Mouse (Mus musculus) stomach, embryonic 14.5 days (tissue): Measurements from ENCODE around the gene Rbbp8nl. TPM values are rescaled to one million over a fixed set of nuclear protein-coding genes. Genes with fewer than 3 reads are reported as not detected.
"Not testable (repeated sequence)": the region's sequence is repeated elsewhere in the genome, so short reads cannot be mapped to it uniquely, and the experiment has no call there.

ENCODE experiments used
- ATAC-seq: fragments of 200-750 bp; cut with Nextera tagmentation; 2 replicates; pipeline ENCODE4 v1.8.0; 2017; ENCODE audit warnings: low read depth, moderate TSS enrichment; ENCODE audit not compliant: insufficient number of reproducible peaks, insufficient read depth, low FRiP score
- H3K27ac ChIP-seq: fragments of 300-500 bp; sonication (generic); 2 replicates; pipeline ENCODE4 v1.5.1; 2014; ENCODE audit warnings: mild to moderate bottlenecking, low read length, moderate library complexity, mixed read lengths
- H3K27me3 ChIP-seq: fragments of 300-500 bp; sonication (generic); 2 replicates; pipeline ENCODE4 v1.6.1; 2014; ENCODE audit warnings: low read length, control low read depth, mixed read lengths; ENCODE audit not compliant: control insufficient read depth, insufficient read depth
- H3K36me3 ChIP-seq: fragments of 300-500 bp; sonication (generic); 2 replicates; pipeline ENCODE4 v1.6.1; 2014; ENCODE audit warnings: mild to moderate bottlenecking, control low read depth, low read length, moderate library complexity, mixed read lengths; ENCODE audit not compliant: control insufficient read depth, insufficient read depth
- H3K4me1 ChIP-seq: fragments of 300-500 bp; sonication (generic); 2 replicates; pipeline ENCODE4 v1.6.1; 2014; ENCODE audit warnings: low read length, control low read depth, mixed read lengths; ENCODE audit not compliant: control insufficient read depth, insufficient read depth
- H3K4me2 ChIP-seq: fragments of 300-500 bp; sonication (generic); replicated peaks from 2 replicates; pipeline ENCODE4 v1.6.1; 2014; ENCODE audit warnings: low read depth, low read length, control low read depth
- H3K4me3 ChIP-seq: fragments of 300-500 bp; sonication (generic); 2 replicates; pipeline ENCODE4 v1.5.1; 2014; ENCODE audit warnings: low read depth, low read length, control low read depth
- H3K9ac ChIP-seq: fragments of 300-500 bp; sonication (generic); replicated peaks from 2 replicates; pipeline ENCODE4 v1.6.1; 2014; ENCODE audit warnings: low read depth, mild to moderate bottlenecking, control low read depth, low read length, moderate library complexity, mixed read lengths
- H3K9me3 ChIP-seq: fragments of 300-500 bp; sonication (generic); 2 replicates; pipeline ENCODE4 v1.6.1; 2016; ENCODE audit warnings: low read depth, low read length, control low read depth; ENCODE audit not compliant: control insufficient read depth
- WGBS: fragments of 180-500 bp; shearing (Covaris S2); extraction: QIAGEN DNeasy Blood & Tissue Kit; methylation state at CpG from one replicate; pipeline ENCODE4 v1.1.7; 2014; 5-methylcytosine and 5-hydroxymethylcytosine counted together
- polyA plus RNA-seq: library from polyadenylated mRNA; unstranded; fragments of >200 nt; fragmentation: Nextera tagmentation; extraction: Ambion mirVana; gene quantifications from 2 replicates; pipeline ENCODE4 v1.2.1, GENCODE M21; 2014

Rbbp8nl gene
- polyA plus RNA-seq, 1 experiment from 2014 or later, result 3.1 TPM

- not testable (repeated sequence) for H3K4me3 ChIP-seq, H3K27me3 ChIP-seq, H3K27ac ChIP-seq, H3K9ac ChIP-seq, H3K4me2 ChIP-seq, H3K9me3 ChIP-seq, ATAC-seq, H3K4me1 ChIP-seq
- H3K36me3 ChIP-seq, result peaks cover 32% of the 10 kb centered on the region
- 73% methylated on average over 10 of the region's 10 CpGs for WGBS
Measured at GRCm38 (mm10) chr2:180258951-180259484, 30.7 kb downstream of the Rbbp8nl start.

- Histone ChIP-seq H3K9me3 (no peaks in the 10 kb centered on the region), H3K4me3 (peak overlapping the region; percentile 90), H3K36me3 (peaks cover 30% of the 10 kb centered on the region), H3K4me2 (peak overlapping the region; percentile 82), H3K27ac (peak overlapping the region; percentile 77; the same call in 1 of the 2 replicates), H3K4me1 (0 out of 2 replicates have a peak, but pooled peaks cover 7% of the 10 kb centered on the region), H3K27me3 (no peaks in the 10 kb centered on the region), H3K9ac (peak overlapping the region; percentile 82)
- 48% methylated on average over 11 of the region's 11 CpGs for WGBS
- ATAC-seq, result no peak
Measured at GRCm38 (mm10) chr2:180257963-180258865, 31.5 kb downstream of the Rbbp8nl start.

GRCm38 (mm10) chr2:180257001-180257521 lies 32.6 kb downstream of the Rbbp8nl start, which contains the start of gene Rps21:
TSS of gene Rps21 (plus strand) at chr2:180257377.
- Histone ChIP-seq H3K9me3 (no peaks in the 10 kb centered on the region), H3K36me3 (peaks cover 23% of the 10 kb centered on the region), H3K27me3 (no peaks in the 10 kb centered on the region), H3K27ac (peak within 1 kb of the TSS; percentile 94), H3K4me2 (peak within 1 kb of the TSS; percentile 88), H3K4me3 (peak within 1 kb of the TSS; percentile 90), H3K9ac (peak within 1 kb of the TSS; percentile 82), H3K4me1 (0 out of 2 replicates have a peak, but pooled peaks cover 7% of the 10 kb centered on the region)
- WGBS, result under 1% methylated on average over 38 of the region's 38 CpGs
- peak; percentile 96 for ATAC-seq

- 23% methylated on average over 26 of the region's 26 CpGs for WGBS
- H3K4me1 ChIP-seq, result 0 out of 2 replicates have a peak, but pooled peaks cover 7% of the 10 kb centered on the region
- H3K4me3 ChIP-seq, result peak overlapping the region; percentile 90
- H3K36me3 ChIP-seq, result peaks cover 23% of the 10 kb centered on the region
- peak overlapping the region; percentile 94 for H3K27ac ChIP-seq
- ATAC-seq, result peak; percentile 38
- H3K27me3 ChIP-seq, result no peaks in the 10 kb centered on the region
- no peaks in the 10 kb centered on the region for H3K9me3 ChIP-seq
- peak overlapping the region; percentile 65 for H3K9ac ChIP-seq
- H3K4me2 ChIP-seq, result peak overlapping the region; percentile 88
Measured at GRCm38 (mm10) chr2:180256296-180257000, 33.2 kb downstream of the Rbbp8nl start.

GRCm38 (mm10) chr2:180255701-180256100 lies 34.0 kb downstream of the Rbbp8nl start:
- Histone ChIP-seq H3K4me3 (no peak overlapping the region), H3K9ac (no peak overlapping the region), H3K27me3 (no peaks in the 10 kb centered on the region), H3K9me3 (no peaks in the 10 kb centered on the region), H3K4me2 (no peak overlapping the region; the same call in 1 of the 2 replicates), H3K27ac (no peak overlapping the region), H3K4me1 (0 out of 2 replicates have a peak, but pooled peaks cover 7% of the 10 kb centered on the region), H3K36me3 (peaks cover 20% of the 10 kb centered on the region)
- no peak for ATAC-seq
- 84% methylated on average over 9 of the region's 9 CpGs for WGBS

GRCm38 (mm10) chr2:180254436-180255209 lies 35.1 kb downstream of the Rbbp8nl start:
- 0 out of 2 replicates have a peak, but pooled peaks cover 7% of the 10 kb centered on the region for H3K4me1 ChIP-seq
- whole genome bisulfite sequencing, result 89% methylated on average over 5 of the region's 5 CpGs
- no peak overlapping the region for H3K27ac ChIP-seq
- H3K36me3 ChIP-seq, result peaks cover 13% of the 10 kb centered on the region
- no peaks in the 10 kb centered on the region for H3K9me3 ChIP-seq
- no peaks in the 10 kb centered on the region for H3K27me3 ChIP-seq
- H3K9ac ChIP-seq, result no peak overlapping the region
- no peak for ATAC-seq
- no peak overlapping the region for H3K4me2 ChIP-seq
- no peak overlapping the region for H3K4me3 ChIP-seq

- H3K36me3 ChIP-seq, result no peaks in the 10 kb centered on the region
- H3K27me3 ChIP-seq, result no peaks in the 10 kb centered on the region
- H3K4me3 ChIP-seq, result no peak overlapping the region
- no peaks in the 10 kb centered on the region for H3K4me1 ChIP-seq
- H3K4me2 ChIP-seq, result no peak overlapping the region
- H3K9ac ChIP-seq, result no peak overlapping the region
- H3K27ac ChIP-seq, result no peak overlapping the region
- 59% methylated on average over 3 of the region's 3 CpGs for WGBS
- ATAC-seq, result no peak
- no peaks in the 10 kb centered on the region for H3K9me3 ChIP-seq
Measured at GRCm38 (mm10) chr2:180251838-180252237, 37.8 kb downstream of the Rbbp8nl start.
